Mouse (Mus musculus) cerebellum, postnatal 36 days (tissue): ENCODE measurements around the gene Mkrn2os.

Experiments used
- DNase-seq, 2 experiments: peaks; one replicate each; pipeline ENCODE4 v3.0.0; 2021 to 2022; ENCODE audit warnings: mixed read lengths in 2 of 2

Mkrn2os gene

DNA sequence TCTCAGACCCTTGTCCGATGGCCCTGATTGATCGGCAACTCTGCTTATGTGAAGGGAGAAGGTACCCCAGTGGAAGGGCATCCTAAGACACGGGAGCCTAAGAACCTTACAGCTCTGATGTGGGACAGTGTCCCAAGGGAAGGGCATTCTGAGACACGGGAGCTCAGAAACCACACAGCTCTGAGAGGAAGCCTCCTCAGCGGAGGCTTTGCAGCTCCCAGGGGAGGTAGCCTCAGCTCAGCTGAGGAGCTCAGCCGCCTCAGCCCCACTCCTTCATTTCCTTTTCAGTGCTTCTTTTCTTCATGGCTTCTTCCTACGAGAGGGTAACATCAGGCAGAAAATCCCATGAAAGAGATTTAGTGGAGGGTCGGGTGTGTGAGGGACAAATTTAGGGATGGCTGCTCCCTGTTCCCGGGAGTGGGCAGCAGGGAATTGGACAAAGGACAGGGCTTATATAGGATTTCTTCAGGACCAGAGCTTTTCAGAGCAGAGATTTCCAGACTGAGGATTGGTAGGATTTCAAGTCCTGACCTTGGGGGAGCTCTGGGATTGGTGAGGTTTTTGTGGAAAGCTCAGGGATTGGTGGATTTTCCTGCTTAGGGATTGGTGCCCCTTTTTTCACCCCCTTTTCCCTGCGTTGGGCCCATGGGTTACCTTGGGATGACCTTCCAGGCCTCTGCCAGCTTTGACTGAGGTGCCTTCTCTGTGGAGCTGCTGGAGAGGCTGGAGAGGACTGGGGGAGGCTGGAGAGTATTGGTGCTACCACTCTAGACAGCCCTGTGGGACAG is 9.9 kb downstream of the Mkrn2os start:
- DNase-seq: no peak

GRCm38 (mm10) chr6:115580810-115581209 is 11.6 kb downstream of the Mkrn2os start:
- no peak for DNase-seq

- no peak for DNase-seq
Measured at GRCm38 (mm10) chr6:115577941-115578340, 14.4 kb downstream of the Mkrn2os start.

DNA sequence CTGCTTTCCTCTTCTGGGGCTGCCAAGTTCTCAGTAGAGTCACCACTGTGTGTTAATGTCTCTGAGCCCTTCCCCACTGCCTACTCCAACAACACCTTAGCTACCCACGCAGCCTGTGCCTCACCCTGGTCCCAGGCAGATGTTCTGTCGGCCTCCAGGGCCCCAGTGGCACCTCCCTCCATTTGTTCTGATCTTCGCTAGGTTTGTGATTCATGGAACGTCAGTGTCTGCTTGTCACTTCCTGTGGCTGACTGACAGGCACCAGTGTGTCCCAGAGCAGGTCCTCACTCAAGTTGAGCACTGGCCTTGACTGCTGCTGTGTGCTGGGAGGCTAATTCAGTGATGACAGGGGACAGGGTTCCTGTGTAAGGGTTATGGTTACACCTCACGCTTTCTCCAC is 15.0 kb downstream of the Mkrn2os start:
- no peak for DNase-seq

GRCm38 (mm10) chr6:115574171-115574570 is 18.2 kb downstream of the Mkrn2os start:
- DNase-seq: no peak

- no peak for DNase-seq
Measured at GRCm38 (mm10) chr6:115565479-115566045, 26.8 kb downstream of the Mkrn2os start.

GRCm38 (mm10) chr6:115559651-115560632 is 32.4 kb downstream of the Mkrn2os start:
- no peak for DNase-seq

- no peak for DNase-seq
Measured at GRCm38 (mm10) chr6:115558176-115558575, 34.2 kb downstream of the Mkrn2os start.

GRCm38 (mm10) chr6:115555485-115555884 is 36.9 kb downstream of the Mkrn2os start:
- no peak for DNase-seq

GRCm38 (mm10) chr6:115546276-115546675 is 46.1 kb downstream of the Mkrn2os start:
- peak; percentile 35 to 44 for DNase-seq

DNA sequence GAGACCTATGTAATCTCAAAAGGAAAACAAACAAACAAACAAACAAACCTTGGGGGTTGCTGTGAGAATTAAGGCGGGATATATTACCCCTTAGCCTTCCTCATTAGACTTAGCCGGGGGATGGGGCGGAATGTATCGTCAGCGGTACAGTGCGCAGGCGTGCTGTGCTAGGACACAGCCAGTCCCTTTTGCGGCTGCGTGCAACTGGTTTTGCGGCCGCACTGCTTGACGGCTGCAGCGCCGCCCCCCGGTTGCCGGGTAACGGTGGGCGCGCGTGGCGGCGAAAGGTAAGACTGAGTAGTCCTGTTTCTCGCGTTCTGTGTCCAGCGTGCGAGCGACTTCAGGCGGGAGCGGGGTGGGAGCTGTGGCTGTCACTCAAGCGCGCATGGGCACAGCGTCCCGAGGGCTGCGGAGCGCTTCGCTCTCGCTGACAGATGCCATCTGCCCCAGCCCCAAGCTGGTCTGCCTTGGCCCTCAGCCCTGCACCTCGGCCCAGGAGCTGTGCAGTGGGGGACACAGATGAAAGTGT is 47.9 kb downstream of the Mkrn2os start, which contains the start of gene Tsen2:
Gene Tsen2, plus strand, starts transcription at position 223 of the 529 bp plus-strand sequence.
- peak; percentile 97 for DNase-seq

GRCm38 (mm10) chr6:115542341-115542740 is 50.0 kb downstream of the Mkrn2os start:
- DNase-seq: no peak

- no peak for DNase-seq
Measured at GRCm38 (mm10) chr6:115541676-115542275, 50.6 kb downstream of the Mkrn2os start.

DNA sequence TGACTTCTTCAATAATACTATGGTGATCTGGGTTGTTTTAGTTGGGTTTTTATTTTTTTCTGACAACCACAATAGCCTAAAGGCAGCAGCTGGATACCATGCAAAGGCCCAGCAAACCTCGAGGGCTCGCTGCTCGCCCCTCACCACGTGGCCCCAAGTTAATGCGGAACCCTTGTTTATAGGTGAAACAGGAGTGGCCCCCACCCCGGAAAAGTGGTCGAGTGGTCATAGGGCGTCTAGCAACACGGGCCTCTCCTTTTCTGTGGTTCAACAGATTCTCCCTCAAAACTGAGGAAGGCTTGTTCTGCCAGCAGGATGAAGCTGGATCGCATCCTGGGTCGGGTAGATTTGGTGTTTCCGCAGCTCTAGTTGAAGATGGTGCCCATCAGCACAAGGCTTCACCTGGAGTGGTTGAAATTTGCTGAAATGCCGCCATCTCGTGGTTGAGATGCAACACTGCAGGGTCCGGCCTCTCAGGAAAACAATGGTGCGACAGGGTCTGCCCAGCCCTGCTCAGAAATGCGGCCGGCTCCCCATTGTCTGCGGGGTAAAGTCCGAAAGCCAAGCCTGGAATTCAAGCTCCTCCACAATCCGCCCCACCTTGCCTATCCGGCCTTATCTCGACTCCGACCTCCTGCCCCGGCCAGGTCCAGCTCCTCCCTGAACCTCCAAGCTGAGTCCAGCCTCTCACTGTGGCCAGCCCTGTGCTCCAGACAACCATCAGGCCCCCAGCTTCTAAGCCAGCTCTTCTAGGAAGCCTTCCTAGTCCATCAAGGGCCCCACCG is 53.5 kb downstream of the Mkrn2os start:
- DNase-seq: peak; percentile 82 to 90

DNA sequence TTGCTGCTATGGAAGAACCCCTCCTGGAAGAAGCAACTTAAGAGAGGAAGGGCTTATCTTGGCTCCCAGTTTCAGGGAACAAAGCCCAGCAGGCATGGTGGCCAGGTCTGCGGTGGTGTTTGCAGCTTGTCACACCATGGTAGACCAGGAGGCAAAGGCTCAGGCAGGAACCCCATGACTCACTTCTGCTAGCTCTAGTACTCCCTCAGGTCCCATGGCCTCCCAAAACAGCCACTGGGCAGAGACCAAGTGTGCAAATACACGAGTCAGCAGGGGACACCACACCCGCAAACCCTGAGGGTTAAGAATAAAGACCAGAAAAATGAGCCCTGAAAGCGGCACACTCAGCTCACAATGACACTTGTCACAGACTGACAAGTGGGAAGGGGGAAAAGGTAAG is 56.2 kb downstream of the Mkrn2os start:
- no peak for DNase-seq

GRCm38 (mm10) chr6:115534617-115535016 is 57.8 kb downstream of the Mkrn2os start:
- DNase-seq: peak; percentile 33 to 37
